Mouse (Mus musculus): ENCODE measurements around the gene Gas2. TPM values are rescaled to one million over a fixed set of nuclear protein-coding genes. Genes with fewer than 3 reads are reported as not detected.

Gene Gas2
- polyA plus RNA-seq, 1 experiment, result 2.6 TPM

DNA sequence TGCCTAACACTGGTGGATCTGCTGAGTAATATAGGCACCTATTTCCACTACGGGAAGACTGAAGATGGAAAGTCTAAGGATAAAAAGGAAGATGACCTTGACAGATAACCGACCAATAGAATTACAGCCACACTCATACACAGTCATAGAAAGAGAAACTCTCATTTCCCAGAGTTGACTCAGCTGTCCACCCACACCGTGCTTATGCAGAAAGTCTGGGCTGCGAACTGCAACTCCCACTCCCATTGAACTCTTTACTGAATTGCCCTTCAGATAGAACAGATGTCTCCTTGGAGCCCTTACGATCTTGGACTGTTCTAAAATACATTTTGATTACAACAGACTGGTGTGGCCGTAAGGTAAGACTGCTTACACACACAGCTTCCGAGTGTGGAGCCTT lies 102.9 kb downstream of the Gas2 start:
- DNase-seq (ENCODE audit: low read depth), result peak; percentile 16

DNA sequence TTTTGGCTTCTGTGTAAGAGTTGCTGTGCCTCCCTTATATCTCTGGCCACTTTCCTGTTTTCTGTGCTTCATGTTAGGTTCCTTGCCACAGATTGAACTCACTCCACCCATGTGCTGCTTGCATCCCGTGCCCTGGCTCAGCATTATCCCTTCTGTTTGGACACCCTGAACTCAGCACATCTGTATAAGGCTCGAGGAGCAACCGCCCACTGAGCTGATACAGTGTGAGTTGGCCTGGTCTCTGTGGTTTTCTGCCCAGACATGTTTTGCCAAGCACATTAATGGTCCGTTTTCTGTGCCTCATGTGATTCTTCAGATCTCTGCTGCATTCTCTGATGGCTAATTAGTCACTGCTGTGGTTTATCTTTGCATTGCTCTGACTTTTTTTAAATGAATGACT lies 105.8 kb downstream of the Gas2 start:
- DNase-seq (ENCODE audit: low read depth), result no peak

DNA sequence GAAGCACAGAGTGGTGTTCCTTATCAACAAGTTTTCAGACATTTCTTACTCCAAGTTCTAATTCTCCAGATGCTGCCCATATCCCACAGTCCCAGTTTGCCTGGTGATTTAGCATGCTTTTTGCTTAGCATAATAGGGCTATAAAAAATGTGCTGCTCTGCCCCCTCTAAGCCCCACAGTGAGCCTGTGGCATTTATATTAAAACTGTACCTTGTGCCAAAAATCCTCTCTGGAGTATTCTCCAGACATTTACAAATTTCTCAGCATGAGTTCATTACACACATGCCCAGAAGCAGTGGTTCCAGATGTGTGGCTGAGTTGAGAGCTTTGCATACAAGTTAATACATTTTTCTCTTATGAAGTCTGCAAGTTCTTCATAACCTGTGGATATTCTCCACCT lies 107.6 kb downstream of the Gas2 start:
- DNase-seq (ENCODE audit: low read depth), result no peak

DNA sequence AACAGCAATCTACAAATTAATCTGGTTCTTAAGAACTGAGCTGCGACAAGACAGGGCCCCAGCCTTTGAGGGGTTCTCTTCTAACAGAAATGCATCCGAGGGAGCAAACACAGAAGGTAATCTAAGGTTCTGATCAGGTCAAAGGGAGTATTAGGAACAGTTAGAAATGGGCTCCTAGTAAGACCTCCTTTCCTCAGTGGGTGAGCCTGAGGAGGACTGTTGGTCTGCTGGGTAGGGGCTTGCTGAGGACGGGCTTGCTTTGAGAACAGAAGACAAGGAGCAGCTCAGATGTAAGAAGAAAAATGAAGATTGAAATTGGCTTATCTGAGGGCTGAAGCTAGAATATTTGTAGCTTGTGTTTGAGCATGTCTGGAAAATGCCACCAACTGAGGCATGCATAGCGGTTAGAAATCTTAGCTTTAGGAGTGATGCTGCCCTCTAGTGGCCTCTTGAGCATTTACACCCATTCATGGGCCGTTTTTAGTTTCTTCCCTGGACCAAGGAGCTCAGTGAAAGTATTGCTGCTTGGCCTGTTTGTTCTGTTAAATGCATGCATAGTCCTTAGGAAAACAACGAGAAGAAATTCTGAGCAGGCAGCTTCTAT lies 110.5 kb downstream of the Gas2 start:
- no peak for DNase-seq (ENCODE audit: low read depth)

- no peak for DNase-seq (ENCODE audit: low read depth)
Measured at GRCm38 (mm10) chr7:51973091-51973490, 111.3 kb downstream of the Gas2 start.

GRCm38 (mm10) chr7:51973526-51973925 lies 111.7 kb downstream of the Gas2 start:
- no peak for DNase-seq (ENCODE audit: low read depth)

GRCm38 (mm10) chr7:51975181-51975580 lies 113.4 kb downstream of the Gas2 start:
- no peak for DNase-seq (ENCODE audit: low read depth)

- DNase-seq (ENCODE audit: low read depth), result no peak
Measured at GRCm38 (mm10) chr7:51979271-51979670, 117.5 kb downstream of the Gas2 start.

DNA sequence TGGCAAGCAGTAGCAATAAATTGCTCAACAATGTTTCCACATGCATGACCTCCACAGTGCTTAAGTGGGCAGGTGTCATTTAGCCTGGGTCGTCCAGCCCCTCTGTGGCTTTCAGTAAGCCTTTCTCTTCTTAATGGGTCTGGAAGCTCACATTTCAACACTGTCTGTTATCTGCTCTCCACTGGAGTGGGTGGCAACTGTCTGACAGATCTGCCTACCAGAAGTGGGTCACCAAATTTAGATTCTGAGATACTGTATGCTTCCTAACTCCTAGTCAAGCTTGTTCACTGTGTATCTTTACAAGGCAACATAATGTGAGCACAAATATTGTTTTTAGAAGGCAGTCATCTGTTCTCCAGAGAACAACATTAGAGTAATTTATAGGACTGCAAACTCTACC lies 120.5 kb downstream of the Gas2 start:
- DNase-seq (ENCODE audit: low read depth), result no peak

GRCm38 (mm10) chr7:51985763-51986162 lies 123.9 kb downstream of the Gas2 start:
- no peak for DNase-seq (ENCODE audit: low read depth)

- DNase-seq (ENCODE audit: low read depth), result no peak
Measured at GRCm38 (mm10) chr7:51986909-51987308, 125.1 kb downstream of the Gas2 start.

- DNase-seq (ENCODE audit: low read depth), result no peak
Measured at GRCm38 (mm10) chr7:51991020-51991419, 129.2 kb downstream of the Gas2 start.

DNA sequence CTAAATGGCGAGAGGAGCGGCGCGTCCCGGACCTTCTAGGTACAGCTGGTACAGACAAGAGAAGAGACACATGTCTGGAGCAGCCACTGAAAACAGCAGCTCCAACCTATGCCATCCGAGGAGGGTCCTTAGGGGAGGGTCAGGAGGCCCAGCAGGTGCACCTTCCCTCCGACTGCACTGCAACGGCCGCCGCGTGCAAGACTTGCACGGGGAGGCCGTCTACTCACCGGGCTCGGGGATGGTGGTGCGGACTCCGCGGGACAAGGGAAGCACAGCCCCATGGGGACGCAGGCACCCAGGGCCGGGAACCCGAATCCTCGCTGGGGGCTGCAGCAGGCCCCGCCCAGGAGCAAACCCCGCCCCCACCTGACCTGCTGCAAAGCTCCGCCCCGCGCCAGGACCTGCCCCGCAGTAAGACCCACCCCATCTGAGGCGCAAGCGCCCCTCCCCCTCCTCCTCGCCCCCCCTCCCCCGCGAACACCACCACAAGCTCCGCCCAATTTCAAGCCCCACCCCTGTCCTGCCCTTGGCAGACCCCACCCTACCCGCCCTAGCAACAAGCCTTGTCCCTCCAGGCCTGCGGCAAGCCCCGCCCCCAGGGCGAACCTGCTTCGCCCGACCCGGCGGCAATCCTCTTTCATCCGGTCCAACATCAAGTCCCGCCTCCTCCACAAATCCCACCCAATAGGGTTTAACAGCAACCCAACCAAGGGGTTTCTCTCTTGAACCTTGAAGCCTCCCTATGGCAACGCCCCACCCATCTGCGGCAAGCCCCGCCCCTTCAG lies 143.9 kb downstream of the Gas2 start, which contains the start of gene Svip:
TSS of gene Svip (minus strand) at position 508 of the 785 bp plus-strand sequence.
- DNase-seq (ENCODE audit: low read depth), result peak; percentile 30

- peak; percentile 27 for DNase-seq (ENCODE audit: low read depth)
Measured at GRCm38 (mm10) chr7:52006296-52006630, 144.4 kb downstream of the Gas2 start.

GRCm38 (mm10) chr7:52007138-52007537 lies 145.3 kb downstream of the Gas2 start:
- DNase-seq (ENCODE audit: low read depth), result no peak

- DNase-seq (ENCODE audit: low read depth), result no peak
Measured at GRCm38 (mm10) chr7:52013457-52013856, 151.6 kb downstream of the Gas2 start.

- DNase-seq (ENCODE audit: low read depth), result no peak
Measured at GRCm38 (mm10) chr7:52015180-52015579, 153.4 kb downstream of the Gas2 start.

DNA sequence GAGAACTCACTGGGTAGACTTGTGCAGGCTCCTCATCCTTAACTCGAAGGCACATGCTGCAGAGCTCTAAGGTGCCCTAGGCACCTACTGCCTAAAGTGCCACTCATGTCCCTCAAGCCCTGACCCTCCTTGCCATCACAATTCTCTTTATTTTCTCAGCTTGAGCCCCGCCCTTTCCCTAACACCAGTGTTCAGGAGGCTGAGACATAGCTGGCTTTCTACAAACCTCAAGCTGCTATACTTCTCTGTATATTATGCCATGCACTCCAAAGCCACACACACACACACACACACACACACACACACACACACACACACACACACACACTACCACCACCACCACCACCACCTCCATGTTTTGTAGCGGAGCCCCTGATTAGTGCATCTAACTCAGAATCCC lies 153.8 kb downstream of the Gas2 start, which contains the start of gene 1700015G11Rik:
TSS of gene 1700015G11Rik (minus strand) at position 101 of the 400 bp plus-strand sequence.
- no peak for DNase-seq (ENCODE audit: low read depth)

- DNase-seq (ENCODE audit: low read depth), result no peak
Measured at GRCm38 (mm10) chr7:52022039-52022438, 160.2 kb downstream of the Gas2 start.

DNA sequence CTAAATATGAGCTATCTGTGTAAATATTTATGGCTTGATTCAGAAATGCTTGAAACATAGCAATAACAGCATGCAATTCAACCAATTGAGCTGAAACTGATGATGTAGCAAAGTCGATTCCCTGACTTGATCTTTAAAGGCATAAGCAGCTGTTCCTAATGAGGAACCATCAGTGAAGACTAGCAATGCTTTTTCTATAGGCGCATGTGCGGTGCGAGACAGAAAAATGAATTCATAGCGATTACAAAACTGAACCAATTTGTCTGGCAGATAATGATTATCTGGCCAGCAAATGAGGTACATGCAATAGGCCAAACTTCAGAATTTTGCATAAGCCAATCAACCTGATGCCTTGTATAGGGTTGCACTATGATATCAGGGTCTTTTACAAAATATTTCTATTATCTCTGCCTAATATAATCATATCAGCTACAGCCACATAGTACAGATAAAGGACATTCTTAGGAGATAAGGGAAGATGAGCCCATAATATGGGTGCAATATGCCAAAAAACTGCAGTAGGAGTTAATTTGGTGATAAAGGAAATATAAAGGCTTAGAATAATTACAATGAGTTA lies 162.3 kb downstream of the Gas2 start:
- DNase-seq (ENCODE audit: low read depth), result no peak

DNA sequence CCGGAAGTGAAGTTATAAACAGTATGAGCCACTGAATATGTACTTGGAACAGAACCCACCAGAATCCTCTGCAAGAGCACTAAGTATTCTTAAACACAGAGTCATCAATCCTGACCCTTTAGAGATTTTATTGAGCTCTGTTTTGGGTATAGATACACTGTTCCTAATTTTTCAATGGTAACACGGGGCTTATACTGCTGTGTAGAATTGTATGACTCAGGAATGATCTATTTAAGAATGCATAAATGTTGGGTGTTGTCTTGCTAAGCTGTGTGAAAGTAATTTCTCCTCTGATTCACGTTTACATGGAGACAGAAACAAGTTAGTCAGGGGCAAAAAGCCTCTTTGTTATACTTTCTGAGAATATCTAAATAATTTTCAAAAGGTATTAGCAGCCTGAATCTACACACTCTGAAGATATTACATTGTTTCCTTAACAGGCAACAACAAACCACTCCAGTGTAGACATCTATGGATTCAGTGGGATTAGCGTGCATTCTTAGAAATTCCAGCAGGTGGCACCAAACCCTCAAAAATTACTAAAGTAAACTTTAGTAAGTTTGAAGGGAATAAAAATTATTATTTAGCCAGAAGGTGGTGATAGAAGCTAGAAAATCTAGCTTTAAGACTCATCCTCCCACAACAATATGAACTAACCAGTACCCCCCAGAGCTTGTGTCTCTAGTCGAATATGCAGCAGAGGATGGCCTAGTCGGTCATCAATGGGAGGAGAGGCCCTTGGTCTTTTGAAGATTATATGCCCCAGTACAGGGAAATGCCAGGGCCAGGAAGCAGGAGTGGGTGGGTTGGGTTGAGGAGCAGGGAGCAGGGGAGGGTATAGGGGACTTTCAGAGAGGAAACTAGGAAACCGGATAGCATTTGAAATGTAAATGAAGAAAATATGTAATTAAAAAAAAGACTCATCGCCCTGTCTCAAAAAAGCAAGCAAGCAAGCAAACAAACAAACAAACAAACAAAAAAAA lies 176.1 kb downstream of the Gas2 start:
- DNase-seq (ENCODE audit: low read depth), result no peak
